Mouse (Mus musculus) midbrain, embryonic 13.5 days (tissue): ENCODE results near the gene Gm8334. TPM values are rescaled to one million over a fixed set of nuclear protein-coding genes. Genes with fewer than 3 reads are reported as not detected.
"Not testable (repeated sequence)": the region's sequence is repeated elsewhere in the genome, so short reads cannot be mapped to it uniquely, and the experiment has no call there.

ENCODE experiments used
- ATAC-seq: fragments of 200-750 bp; cut with Nextera tagmentation; 2 replicates; pipeline ENCODE4 v1.8.0; 2017; ENCODE audit warnings: mild to moderate bottlenecking, moderate TSS enrichment, moderate library complexity
- H3K27ac ChIP-seq: fragments of 300-500 bp; sonication (generic); 2 replicates; pipeline ENCODE4 v1.5.1; 2015; ENCODE audit warnings: inconsistent platforms, mild to moderate bottlenecking, moderate library complexity
- H3K27me3 ChIP-seq: fragments of 300-500 bp; sonication (generic); 2 replicates; pipeline ENCODE4 v1.6.1; 2015; ENCODE audit warnings: mild to moderate bottlenecking, inconsistent platforms
- H3K36me3 ChIP-seq: fragments of 300-500 bp; sonication (generic); 2 replicates; pipeline ENCODE4 v1.6.1; 2015; ENCODE audit warnings: mild to moderate bottlenecking, inconsistent platforms
- H3K4me1 ChIP-seq: fragments of 300-500 bp; sonication (generic); replicated peaks from 2 replicates; pipeline ENCODE4 v1.6.1; 2015; ENCODE audit warnings: inconsistent platforms
- H3K4me2 ChIP-seq: fragments of 300-500 bp; sonication (generic); replicated peaks from 2 replicates; pipeline ENCODE4 v1.6.1; 2015; ENCODE audit warnings: moderate library complexity, mild to moderate bottlenecking, inconsistent platforms
- H3K4me3 ChIP-seq: fragments of 300-500 bp; sonication (generic); replicated peaks from 2 replicates; pipeline ENCODE4 v1.5.1; 2015; ENCODE audit warnings: mild to moderate bottlenecking, inconsistent platforms
- H3K9ac ChIP-seq: fragments of 300-500 bp; sonication (generic); replicated peaks from 2 replicates; pipeline ENCODE4 v1.6.1; 2015; ENCODE audit warnings: mild to moderate bottlenecking, inconsistent platforms
- H3K9me3 ChIP-seq: fragments of 300-500 bp; sonication (generic); 2 replicates; pipeline ENCODE4 v1.6.1; 2016; ENCODE audit warnings: mild to moderate bottlenecking, inconsistent platforms
- WGBS: fragments of 180-500 bp; shearing (Covaris S2); methylation state at CpG from one replicate; pipeline ENCODE4 v1.1.7; 2015; 5-methylcytosine and 5-hydroxymethylcytosine counted together
- polyA plus RNA-seq: library from polyadenylated mRNA; unstranded; fragments of >200 nt; fragmentation: Nextera tagmentation; extraction: Ambion mirVana; gene quantifications from 2 replicates; pipeline ENCODE4 v1.2.1, GENCODE M21; 2015

Gm8334 gene
- polyA plus RNA-seq = not detected in 2 replicates

GRCm38 (mm10) chrX:148615053-148615452 is at the start of gene Gm8334:
Gm8334 (minus strand) TSS chrX:148615153.
- 82% methylated on average over 4 of the region's 7 CpGs for WGBS
- not testable (repeated sequence) for H3K27ac ChIP-seq, H3K4me2 ChIP-seq, H3K9me3 ChIP-seq, H3K4me3 ChIP-seq, H3K4me1 ChIP-seq, H3K9ac ChIP-seq, H3K36me3 ChIP-seq, ATAC-seq, H3K27me3 ChIP-seq

- H3K4me3 ChIP-seq, H3K9me3 ChIP-seq, H3K4me2 ChIP-seq, ATAC-seq, H3K4me1 ChIP-seq, H3K27me3 ChIP-seq, H3K9ac ChIP-seq, H3K36me3 ChIP-seq, H3K27ac ChIP-seq: not testable (repeated sequence)
- 66% methylated on average over 2 of the region's 4 CpGs for WGBS
These were observed 48.3 kb upstream of the Gm8334 start, which contains the start of gene Gm15127 for GRCm38 (mm10) chrX:148663298-148663697. Gm15127 (plus strand) TSS chrX:148663598.

Other genes starting within 250 kb of the Gm8334 start
- not detected in 2 replicates for gene Gm15114, start 126.2 kb downstream of the Gm8334 start, polyA plus RNA-seq
- gene Gm15127, start 48.4 kb upstream of the Gm8334 start, polyA plus RNA-seq = not detected in 2 replicates
- gene Luzp4, start 242.5 kb upstream of the Gm8334 start, polyA plus RNA-seq = not detected in 2 replicates